Mouse (Mus musculus) kidney, postnatal 4 days (tissue): Measurements from ENCODE around the gene Mettl13.

ENCODE experiments used
- DNase-seq, 2 experiments: peaks; one replicate each; pipeline ENCODE4 v3.0.0; 2021; ENCODE audit warnings: mixed read lengths in 2 of 2

Gene Mettl13

DNA sequence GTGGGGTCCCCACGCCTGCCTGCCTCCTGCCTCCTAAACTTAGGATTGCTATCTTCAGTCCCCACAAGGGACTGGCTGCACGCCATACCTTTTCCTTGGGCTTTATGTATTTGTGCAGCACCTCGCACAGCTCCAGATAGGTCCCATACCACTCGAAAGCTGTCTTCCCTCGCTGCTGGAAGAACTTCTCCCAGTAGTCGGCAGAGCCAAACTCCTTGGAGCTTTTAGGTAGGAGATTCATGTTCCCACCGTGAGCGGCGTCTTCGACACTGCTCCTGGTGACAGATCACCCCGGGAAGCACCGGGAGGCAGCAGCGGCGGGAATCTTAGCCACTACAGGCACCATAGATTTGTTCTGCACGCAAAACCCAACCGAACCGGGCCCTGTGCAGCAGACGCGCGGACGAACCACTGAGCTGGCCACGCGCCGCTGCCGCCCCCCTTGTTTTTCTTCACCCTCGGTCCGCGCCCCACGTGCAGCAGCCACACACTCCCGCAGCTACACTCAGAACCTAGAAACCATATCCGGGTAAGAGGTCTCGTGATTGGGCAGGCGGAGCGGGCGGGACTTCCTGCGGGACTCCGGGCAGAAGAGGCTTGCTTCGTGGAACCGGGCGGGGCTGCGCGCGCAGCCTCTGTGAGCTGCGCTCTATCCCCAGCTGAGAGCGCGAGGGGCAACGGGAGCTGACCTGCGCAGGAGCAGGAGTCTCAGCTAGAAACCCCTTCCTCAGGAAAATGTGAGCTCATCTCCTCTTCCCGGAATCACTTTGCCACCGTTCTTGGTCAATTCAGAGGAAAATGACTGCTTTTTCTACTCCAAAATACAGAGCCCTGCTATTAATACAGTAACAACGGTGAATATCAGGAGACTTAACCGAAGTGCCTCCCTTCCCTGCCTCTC, at the start of gene Mettl13:
TSS of gene Mettl13 (minus strand) at position 536 of the 901 bp plus-strand sequence.
- peak; percentile 92 to 95 for DNase-seq

DNA sequence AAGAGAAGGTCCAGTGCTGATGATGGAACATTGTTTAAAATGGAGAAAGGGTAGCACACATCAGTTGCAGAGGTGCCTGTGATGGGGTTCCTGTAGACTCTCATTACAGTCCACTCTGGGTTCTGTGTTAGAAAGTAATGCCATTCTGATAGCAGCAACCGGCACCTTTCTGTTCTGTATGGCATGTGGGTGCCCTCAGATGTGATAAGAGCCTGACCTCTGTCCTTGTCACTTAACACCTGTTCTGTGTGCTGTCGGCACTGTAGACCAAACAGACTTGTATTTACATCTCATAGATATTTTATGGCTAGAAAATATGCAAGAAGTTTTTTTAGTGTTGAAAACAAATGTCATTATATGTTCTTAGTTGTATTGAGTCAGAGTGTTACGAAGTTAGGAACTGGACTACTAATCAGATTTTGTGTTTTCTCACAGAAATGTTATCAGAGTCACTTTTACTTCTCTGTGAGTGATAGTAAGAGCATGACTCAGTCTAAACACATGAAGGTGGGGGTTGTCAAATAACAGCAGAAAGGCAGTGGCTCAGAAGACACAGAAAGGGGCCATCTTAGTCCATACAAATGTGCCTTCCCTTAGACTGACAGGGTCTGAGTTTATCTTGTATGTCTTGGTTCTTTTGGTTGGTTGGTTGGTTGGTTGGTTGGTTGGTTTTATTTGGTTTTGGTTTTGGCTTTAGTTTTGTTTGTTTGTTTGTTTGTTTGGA, 49.2 kb upstream of the Mettl13 start:
- no peak for DNase-seq

DNA sequence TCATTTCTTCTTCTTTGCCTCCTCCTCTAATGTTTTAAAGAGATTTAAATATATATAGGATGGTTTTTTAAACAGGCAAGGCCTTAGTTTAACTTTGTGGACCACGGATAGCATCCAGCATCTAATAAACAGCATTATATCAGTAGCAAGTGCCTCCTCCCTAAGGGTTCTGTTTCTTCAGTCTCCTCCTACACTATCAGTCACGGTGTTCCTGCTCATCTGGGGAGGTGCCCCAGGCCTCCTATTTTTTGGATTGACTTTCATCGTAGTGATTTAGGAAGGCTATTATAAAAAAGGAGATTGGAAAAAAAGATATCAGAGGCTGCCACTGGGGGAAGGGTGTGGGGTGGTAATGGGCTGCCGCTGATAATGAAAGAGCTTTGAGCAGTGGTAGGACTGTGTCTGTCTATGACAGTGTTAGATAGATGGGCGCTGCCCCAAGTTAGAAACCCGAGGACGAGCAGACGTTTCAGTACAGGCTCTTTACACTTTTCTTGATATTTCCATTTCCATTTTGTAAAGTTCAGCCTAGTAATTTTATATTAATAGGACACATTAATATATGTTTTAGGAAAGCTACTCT, 42.2 kb upstream of the Mettl13 start:
- DNase-seq = no peak

DNA sequence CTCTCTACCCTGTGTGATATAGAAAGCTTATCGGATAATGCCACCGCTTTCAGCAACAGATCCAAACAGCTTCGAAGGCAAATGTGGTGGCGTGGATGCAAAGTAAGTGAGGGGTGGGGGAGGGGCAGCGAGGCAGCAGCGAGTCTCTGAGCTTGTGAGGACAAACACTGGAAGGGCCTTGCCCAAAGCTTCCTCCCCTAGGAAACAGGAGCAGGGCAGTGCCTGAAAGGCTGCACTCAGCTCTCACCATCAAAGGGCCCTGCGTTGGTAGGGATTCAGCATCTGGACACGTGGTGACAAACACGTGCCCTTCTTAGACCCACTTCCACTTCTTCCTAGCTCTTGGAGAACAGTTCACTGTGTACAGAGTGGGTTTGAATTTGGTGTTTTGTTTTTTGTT, 41.1 kb upstream of the Mettl13 start:
- DNase-seq = peak; percentile 13 to 14

DNA sequence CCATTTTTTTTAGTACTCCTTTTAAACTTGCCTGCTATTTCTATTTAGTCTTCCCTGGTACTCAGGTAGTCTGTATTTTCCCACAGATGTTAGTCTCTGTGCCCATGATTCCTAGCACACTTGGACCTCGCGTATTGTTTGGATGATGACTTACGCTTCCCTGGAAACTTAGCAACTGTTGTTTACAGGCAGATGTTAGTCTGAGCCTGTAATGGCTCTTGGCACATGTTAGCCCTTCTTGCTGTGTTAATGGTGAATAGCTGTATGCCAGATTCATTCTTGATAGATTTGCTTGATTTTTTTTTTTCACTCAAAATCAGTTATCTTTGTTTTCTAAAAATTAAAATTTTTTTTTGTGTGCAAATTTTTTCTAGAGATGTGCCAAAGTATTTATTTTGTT, 40.3 kb upstream of the Mettl13 start:
- DNase-seq = no peak

DNA sequence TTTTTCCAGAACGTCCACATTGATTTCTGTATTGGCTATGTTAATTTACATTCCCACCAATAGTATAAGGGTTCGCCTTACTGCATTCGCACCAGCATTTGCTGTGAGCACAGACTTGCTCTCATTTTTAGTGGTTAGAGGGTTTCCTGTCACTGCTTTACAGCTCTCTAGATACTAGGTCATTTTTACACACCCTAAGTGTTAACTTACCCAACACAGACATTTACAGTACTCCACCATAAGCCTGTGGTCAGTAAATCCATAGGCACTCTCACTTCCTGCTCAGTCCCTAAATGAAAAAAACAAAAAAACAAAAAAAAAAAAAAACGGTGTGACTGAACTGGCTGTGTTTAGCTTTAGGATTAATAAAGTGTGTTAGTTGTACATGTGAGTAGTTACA, 37.9 kb upstream of the Mettl13 start:
- DNase-seq = no peak

DNA sequence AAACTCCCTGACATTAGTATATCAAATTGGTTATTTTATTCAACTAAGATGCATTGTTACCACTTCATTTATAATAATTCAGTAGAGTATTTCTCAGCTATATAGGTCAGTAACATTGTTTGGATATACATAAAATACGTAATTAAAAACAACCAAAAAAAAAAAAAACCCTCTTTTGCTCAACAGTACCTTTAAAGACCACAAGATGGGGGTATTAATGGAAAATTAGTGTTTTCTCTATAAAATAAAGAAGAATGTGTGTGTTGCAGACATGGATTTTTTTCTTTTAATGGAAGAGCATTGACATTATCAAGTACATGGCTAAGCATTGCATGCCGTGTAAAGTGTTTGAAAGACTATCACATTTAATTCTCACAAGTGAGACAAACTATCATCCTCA, 34.5 kb upstream of the Mettl13 start:
- no peak for DNase-seq

DNA sequence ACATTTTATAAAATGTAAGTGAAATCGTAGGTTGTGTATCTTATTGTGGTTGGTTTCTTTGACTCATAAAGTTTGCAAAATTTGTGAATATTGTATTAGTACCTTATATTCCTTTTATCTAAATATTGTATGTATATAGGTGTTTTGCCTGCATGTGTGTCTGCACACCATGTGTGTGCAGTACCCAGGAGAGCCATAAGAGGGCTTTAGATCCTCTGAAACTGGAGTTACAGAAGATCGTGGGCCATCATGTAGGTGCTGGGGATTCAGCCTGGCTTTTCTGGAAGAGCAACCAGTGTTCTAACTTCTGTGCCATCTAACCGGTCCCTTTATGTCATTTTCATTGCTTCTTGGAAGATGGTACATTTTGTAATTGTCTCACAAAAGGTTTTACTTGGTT, 26.7 kb upstream of the Mettl13 start:
- no peak for DNase-seq

DNA sequence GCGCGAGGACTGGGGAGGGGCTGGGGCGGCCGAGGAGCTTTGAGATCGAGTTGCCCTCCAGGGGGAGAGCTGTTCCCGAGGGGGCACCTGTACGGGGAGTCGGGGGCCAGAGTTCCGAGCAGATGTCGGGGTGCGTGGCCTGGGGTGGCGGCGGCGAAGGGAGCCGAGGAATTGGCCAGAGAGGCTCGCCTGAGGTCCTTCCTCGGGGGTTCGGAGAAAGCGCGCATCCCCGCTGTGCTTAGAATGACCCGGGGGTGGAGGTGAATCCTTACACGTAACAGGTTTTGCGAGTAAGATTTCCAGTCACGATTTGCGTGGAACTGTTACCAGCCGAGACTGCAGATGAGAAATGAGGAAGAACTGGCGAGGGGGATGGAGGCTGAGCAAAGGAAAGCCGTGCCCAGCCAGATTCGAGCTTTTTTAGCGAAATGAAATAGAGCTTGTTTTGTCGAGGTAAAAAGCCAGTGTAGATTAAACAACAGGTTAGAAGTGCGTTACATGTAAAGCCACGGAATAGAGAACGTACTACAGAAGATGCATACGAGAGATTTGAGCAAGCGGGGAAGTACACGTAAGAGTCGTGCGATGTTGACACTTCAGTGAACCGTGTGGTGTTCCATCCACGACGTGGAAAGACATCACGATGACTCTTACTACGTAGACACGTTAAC, 22.7 kb upstream of the Mettl13 start:
- peak in 1 of 2 experiments; percentile 9 for DNase-seq

DNA sequence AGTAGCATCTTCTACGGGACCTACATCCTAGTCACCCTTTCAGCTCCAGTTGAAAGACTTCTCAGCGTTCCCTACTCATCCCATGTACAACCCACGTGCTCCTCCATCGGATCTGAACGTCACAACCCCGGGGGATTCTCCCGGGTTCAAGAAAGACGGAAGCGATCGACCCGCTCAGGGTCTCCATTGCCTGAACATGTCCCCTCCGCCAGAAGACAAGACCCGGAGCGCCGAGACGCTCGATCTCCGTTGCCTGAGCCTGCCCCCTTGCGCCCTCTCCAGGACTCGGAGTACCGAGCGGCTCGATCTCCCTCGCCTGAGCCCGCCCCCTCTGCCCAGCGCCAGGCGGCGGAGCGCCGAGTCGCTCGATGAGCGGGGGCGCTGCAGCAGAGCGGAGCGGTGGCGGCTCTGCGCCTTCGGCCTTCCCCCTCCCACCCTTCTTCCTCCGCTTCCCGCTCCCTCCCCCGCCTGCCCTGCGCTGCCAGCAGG, 22.0 kb upstream of the Mettl13 start, which contains the start of gene Vamp4:
TSS of gene Vamp4 (plus strand) at position 256 of the 489 bp plus-strand sequence.
- DNase-seq = peak; percentile 95 to 97

DNA sequence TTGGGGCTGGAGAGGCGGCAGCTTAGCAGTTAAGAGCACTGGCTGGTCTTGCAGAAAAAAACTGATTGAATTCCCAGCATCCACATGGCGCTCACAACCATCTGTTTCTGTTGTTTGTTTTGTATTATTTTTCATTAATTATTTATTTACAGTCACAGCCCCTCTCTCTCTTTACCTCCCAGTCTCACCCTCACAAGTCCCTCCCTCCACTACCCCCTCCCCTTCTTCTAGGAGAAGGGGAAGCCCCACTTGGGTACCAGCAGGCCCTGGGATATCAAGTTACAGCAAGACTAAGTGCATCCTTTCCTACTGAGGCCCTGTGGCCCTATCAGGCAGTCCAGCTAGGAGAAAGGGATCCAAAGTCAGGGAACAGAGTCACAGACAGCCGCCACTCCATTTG, 19.0 kb upstream of the Mettl13 start:
- DNase-seq = no peak

DNA sequence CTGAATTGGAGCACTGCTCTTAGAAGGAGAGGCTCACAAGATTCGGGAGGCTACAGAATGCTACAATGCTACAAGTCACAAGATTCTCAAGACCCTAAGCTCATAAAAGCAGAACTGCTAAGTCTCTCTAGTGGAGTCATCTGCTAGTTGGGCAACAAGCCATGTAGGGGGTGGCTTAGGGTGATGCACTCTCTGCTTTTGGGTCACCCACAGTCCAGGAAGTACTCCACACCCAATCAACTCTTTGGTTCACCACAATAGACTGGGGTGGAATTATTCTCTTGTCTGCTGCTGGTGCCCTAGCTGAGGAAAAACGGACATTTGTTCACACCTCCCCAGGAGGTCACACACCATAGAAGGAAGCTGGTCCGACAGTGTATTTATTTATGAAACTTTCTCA, 16.6 kb upstream of the Mettl13 start:
- peak in 1 of 2 experiments; percentile 20 for DNase-seq

DNA sequence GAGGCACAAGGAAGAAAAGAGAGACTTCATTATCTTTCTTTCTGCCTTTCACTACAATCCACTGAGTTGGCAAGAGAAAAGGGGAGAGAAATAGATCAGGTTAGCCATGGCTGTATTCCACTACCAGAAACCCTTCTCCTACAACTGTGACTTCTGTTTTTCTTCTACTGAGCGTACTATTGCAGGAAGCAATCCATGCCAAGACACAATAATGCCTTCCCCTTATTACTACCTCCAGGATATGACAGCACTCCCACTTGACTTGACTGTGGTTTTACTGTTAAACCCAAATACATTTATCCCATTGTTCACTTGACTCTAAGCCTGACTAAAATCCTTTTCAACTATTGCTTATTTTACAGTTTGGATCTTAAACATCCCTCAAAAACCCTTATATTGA, 14.9 kb upstream of the Mettl13 start:
- no peak for DNase-seq

DNA sequence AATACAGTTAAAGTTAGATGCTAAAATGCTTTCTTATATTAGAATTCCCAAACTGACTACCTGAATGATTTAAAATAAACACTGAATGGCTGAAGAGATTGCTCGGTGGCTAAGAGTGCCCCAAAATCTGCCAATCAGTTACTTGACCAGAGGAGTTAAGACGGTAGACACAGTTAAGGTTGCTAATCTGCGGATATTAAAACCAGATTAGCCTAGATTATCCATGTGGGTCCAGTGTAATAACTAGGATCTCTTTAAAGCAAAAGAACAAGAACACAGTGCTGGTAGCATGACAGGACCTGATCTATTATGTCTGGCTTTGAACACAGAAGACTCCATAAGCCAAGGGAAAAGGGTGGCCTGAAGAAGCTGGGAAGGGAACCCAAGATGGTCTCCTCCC, 5.8 kb upstream of the Mettl13 start:
- no peak for DNase-seq

DNA sequence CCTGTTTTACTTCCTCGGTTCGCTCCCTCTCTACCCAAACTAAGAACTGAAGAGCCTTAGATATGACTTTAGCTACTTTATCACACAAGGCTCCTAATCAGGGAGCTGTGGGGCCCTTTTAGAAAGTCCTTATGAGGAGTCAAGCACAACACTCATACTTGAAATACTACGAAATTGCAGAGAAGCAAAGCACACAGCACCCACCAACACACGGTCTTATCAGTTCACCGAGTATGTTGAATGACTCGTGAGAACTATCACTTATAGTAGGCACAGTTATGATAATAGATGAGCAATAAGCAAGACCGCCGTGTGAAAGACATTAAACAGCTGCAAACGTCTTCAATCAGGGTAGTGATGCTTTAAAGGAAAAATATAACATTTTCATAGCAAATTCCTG, 4.6 kb upstream of the Mettl13 start:
- no peak for DNase-seq

DNA sequence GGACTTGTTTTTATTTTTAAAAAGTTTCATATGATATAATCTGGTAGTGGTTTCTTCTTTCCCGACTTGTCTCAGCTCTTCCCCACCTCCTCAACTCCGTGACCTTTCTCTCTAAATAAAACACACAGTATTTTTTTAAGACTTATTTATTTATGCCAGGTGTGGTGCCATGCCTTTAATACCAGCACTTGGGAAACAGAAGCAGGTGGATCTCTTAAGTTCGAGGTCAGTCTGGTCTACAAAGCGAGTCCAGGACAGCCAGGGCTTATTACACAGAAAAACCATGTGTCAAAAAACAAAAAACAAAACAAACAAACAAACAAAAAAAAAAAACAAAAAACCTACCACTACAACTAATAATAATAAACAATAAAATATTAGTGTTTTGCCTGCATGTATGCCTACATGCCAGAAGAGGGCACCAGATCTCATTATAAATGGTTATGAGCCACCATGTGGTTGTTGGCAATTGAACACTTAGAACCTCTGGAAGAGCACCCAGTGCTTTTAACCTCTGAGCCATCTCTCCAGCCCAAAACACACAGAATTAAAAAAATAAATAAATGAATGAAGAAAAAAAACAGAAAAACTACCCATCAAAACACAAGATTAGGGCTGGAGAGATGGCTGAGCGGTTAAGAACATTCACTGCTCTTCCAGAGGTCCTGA, 1.4 kb upstream of the Mettl13 start:
- no peak for DNase-seq

DNA sequence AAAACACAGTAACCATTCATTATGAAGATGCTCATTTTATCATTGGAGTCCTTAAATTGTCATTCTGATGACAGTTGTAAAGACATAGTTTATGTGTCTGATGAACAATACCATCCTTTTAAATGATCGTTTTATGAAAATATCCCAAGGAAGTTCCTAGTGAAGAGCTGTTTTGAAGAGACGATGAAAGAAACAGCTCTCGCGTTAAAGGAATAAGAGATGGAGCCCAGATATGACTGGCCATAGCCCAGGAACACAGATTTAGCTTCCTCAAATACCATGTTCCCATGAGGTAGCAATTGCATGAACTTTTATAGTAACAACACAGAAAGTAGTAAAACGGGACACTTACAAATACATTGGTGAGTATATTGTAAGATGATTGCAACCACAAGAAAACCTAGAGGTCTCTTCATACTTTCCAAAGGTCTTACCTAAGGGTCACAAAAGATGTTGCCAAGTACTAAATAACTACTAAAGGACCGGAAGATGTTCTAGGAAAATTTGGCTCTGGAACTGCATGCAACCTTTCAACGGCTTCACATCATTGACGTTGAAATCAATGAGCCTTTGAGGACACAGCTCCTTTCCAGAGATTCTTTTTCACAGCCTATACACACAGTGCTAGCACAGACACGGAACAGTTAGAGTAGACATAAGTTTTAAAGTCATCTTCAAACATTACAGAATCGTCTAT, 714 bp upstream of the Mettl13 start:
- DNase-seq = no peak

DNA sequence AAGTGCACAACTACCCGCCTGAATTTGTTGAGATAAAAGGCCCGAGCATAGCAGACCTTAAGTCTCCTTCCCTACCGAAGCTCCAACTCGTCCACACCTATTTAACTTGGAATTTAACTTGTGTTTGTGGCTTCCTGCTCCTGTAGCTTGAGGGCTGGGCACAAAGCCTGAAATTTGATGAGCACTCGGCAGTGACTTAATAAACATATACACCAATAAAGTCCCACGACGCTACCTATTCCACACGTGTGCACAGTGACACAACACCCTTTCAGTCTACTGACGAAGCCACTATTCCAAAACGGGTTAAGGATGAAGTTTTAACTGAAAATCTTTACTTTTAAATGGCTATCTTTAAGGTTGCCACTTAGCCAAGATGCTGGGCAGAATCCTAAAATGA, 744 bp downstream of the Mettl13 start:
- DNase-seq = no peak

DNA sequence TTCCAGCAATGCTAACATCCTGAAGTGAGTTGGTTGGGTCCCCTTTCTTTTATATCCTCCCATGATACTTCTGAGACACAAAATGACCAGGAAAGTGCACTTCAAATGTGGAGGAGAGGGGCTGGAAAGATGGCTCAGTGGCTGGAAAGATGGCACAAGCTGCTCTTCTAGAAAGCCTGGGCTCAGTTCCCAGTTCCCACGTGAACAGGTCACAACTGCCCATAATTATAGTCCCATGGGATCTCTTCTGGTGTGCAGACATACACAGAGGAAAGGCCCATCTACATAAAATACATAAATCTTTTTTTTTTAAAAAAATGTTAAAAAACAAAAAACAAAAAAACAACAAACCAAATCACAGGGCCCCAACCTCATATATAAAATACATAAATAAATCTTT, 5.1 kb downstream of the Mettl13 start:
- no peak for DNase-seq

DNA sequence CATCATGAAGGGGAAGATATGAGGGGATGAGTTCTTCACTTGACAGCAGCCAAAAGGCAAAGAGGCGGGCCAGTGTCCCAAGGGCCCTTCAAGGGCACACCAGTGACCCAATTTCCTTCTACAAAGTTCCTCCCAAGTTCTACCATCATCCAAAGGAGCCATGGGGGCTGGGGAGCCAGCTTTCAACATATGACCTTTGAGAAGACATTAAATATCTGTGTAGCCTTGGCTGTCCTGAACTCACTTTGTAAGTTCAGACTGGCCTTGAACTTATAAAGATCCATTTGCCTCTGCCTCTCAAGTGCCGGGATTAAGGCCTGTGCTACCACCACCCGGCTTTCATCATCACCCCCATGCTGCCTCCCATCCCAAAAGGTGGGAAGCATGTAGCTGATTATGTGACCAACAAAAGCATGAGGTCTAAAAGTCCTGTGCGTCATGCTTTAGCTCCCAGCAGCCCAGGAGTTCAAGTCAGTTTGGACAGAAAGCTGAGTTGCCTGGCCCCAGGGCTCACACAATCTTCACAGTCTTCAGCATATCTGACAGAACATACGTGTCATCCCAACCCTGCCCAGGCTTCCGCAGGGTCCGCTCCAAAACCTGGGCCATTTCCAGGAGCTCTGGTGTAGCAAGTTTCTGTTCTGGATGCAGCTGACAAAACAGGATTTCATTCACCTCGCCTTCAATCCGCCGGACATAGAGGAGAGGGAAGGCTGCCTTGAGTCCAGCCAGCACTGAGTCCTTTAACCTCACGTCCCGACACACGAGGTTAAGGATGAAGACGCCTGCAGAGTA, 14.4 kb downstream of the Mettl13 start:
- DNase-seq = no peak

DNA sequence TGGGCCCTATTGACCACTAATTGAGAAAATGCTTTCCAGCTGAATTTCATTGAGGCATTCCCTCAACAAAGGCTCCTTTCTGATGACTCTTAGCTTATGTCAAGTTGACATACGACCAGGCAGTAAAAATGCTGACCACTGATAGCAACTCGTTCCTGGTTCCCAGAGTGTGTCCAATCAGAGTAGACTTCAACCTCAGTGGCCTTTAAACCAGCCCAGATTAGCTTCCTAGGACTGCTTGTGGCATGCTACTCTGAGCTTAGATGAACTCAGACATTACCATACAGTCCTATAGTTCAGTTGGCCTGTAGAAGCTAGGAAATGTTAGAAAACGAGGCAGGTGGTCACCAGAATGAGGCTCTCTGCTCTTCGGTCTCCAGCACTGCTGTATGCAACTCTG, 16.0 kb downstream of the Mettl13 start:
- DNase-seq = no peak
